Mouse (Mus musculus) stomach, embryonic 14.5 days (tissue): ENCODE measurements around the gene Olfr111. TPM values are rescaled to one million over a fixed set of nuclear protein-coding genes. Genes with fewer than 3 reads are reported as not detected.
"Not testable (repeated sequence)": the region's sequence is repeated elsewhere in the genome, so short reads cannot be mapped to it uniquely, and the experiment has no call there.

Source experiments
- ATAC-seq: fragments of 200-750 bp; cut with Nextera tagmentation; 2 replicates; pipeline ENCODE4 v1.8.0; 2017; ENCODE audit warnings: low read depth, moderate TSS enrichment; ENCODE audit not compliant: insufficient number of reproducible peaks, insufficient read depth, low FRiP score
- H3K27ac ChIP-seq: fragments of 300-500 bp; sonication (generic); 2 replicates; pipeline ENCODE4 v1.5.1; 2014; ENCODE audit warnings: mild to moderate bottlenecking, low read length, moderate library complexity, mixed read lengths
- H3K27me3 ChIP-seq: fragments of 300-500 bp; sonication (generic); 2 replicates; pipeline ENCODE4 v1.6.1; 2014; ENCODE audit warnings: low read length, control low read depth, mixed read lengths; ENCODE audit not compliant: control insufficient read depth, insufficient read depth
- H3K36me3 ChIP-seq: fragments of 300-500 bp; sonication (generic); 2 replicates; pipeline ENCODE4 v1.6.1; 2014; ENCODE audit warnings: mild to moderate bottlenecking, control low read depth, low read length, moderate library complexity, mixed read lengths; ENCODE audit not compliant: control insufficient read depth, insufficient read depth
- H3K4me1 ChIP-seq: fragments of 300-500 bp; sonication (generic); 2 replicates; pipeline ENCODE4 v1.6.1; 2014; ENCODE audit warnings: low read length, control low read depth, mixed read lengths; ENCODE audit not compliant: control insufficient read depth, insufficient read depth
- H3K4me2 ChIP-seq: fragments of 300-500 bp; sonication (generic); replicated peaks from 2 replicates; pipeline ENCODE4 v1.6.1; 2014; ENCODE audit warnings: low read depth, low read length, control low read depth
- H3K4me3 ChIP-seq: fragments of 300-500 bp; sonication (generic); 2 replicates; pipeline ENCODE4 v1.5.1; 2014; ENCODE audit warnings: low read depth, low read length, control low read depth
- H3K9ac ChIP-seq: fragments of 300-500 bp; sonication (generic); replicated peaks from 2 replicates; pipeline ENCODE4 v1.6.1; 2014; ENCODE audit warnings: low read depth, mild to moderate bottlenecking, control low read depth, low read length, moderate library complexity, mixed read lengths
- H3K9me3 ChIP-seq: fragments of 300-500 bp; sonication (generic); 2 replicates; pipeline ENCODE4 v1.6.1; 2016; ENCODE audit warnings: low read depth, low read length, control low read depth; ENCODE audit not compliant: control insufficient read depth
- WGBS: fragments of 180-500 bp; shearing (Covaris S2); extraction: QIAGEN DNeasy Blood & Tissue Kit; methylation state at CpG from one replicate; pipeline ENCODE4 v1.1.7; 2014; 5-methylcytosine and 5-hydroxymethylcytosine counted together
- polyA plus RNA-seq: library from polyadenylated mRNA; unstranded; fragments of >200 nt; fragmentation: Nextera tagmentation; extraction: Ambion mirVana; gene quantifications from 2 replicates; pipeline ENCODE4 v1.2.1, GENCODE M21; 2014

The Olfr111 gene
- polyA plus RNA-seq: not detected in 2 replicates

DNA sequence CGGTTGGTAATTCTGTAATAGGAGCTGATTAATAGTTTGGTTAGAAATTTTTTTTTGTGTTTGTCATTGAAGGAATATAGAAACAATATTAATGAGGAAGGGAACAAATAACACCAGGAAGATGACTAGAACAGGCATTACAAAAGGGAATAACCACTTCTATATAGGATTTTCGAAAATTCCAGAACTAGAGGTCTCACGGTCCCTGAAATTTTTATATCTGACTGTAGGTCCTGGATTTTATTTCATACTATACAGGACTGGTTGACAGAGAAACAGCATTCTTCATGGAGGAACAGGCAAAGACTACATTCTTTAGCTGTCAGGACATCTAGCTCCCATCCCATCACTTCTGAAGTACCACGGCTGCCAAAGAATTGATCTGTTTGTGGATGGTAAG is at the start of gene Olfr111:
Gene Olfr111 (plus strand): TSS at position 301 of the 400 bp plus-strand sequence.
- no peaks in the 10 kb centered on the region for H3K36me3 ChIP-seq

DNA sequence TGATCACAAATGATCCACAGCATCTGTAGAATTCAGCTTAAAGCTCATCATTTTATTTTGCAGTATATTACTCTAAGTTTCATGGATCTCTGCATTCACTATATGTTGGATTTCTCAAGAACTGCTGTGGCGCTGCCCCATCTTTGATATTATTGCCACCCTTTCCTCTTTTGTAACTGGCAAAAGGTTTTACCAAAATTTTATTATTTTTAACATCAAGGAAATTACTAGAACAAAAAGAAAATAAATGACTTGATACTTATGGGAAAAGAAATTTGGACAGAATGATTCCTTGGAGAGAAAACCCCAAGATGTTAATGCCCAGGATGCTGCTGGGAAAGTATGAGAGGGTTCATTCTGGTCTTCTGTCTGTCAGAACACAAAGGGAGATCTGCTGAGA is 49.2 kb upstream of the Olfr111 start, which contains the start of gene Olfr109:
Gene Olfr109 (plus strand): TSS at position 301 of the 400 bp plus-strand sequence.
- WGBS: 98% methylated on average over 1 of the region's 1 CpGs
- no peak for ATAC-seq
- no peak within 1 kb of the TSS for H3K9ac ChIP-seq
- no peak within 1 kb of the TSS for H3K27ac ChIP-seq
- no peak within 1 kb of the TSS for H3K4me3 ChIP-seq
- H3K36me3 ChIP-seq: no peaks in the 10 kb centered on the region
- H3K4me2 ChIP-seq: no peak within 1 kb of the TSS
- no peaks in the 10 kb centered on the region for H3K9me3 ChIP-seq
- no peaks in the 10 kb centered on the region for H3K4me1 ChIP-seq
- no peaks in the 10 kb centered on the region for H3K27me3 ChIP-seq

More for the DNA sequence above, at the start of gene Olfr111:
- Histone ChIP-seq H3K9ac (no peak within 1 kb of the TSS), H3K27ac (no peak within 1 kb of the TSS), H3K4me1 (no peaks in the 10 kb centered on the region), H3K4me3 (no peak within 1 kb of the TSS), H3K4me2 (no peak within 1 kb of the TSS), H3K9me3 (no peaks in the 10 kb centered on the region), H3K27me3 (no peaks in the 10 kb centered on the region)
- ATAC-seq: no peak
- 87% methylated on average over 4 of the region's 4 CpGs for WGBS

DNA sequence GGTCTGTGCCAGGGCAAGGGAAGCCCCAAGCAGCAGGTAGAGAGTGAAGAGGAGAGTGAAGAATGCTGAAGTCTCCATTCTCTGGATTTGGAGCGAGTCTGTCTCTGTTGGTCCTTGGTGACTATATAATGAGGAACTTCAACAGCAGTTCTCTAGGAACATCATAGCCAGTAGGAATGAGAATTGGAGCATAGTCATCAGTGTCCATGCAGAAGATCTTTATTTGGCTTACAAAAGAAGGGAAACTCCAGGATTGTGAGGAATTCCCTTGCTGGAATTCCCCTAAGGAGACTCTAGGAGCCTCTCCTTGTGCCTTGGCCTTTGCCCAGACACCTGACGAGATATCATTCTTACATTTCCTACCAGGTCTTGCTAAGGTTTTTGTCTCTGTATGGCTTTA is 24.4 kb upstream of the Olfr111 start, which contains the start of gene H2-M2:
Gene H2-M2 (minus strand): TSS at position 101 of the 400 bp plus-strand sequence.
- Histone ChIP-seq H3K27ac (no peak within 1 kb of the TSS), H3K9ac (no peak within 1 kb of the TSS), H3K4me3 (no peak within 1 kb of the TSS), H3K27me3 (no peaks in the 10 kb centered on the region), H3K4me2 (no peak within 1 kb of the TSS), H3K9me3 (no peaks in the 10 kb centered on the region), H3K36me3 (no peaks in the 10 kb centered on the region), H3K4me1 (no peaks in the 10 kb centered on the region)
- WGBS: 81% methylated on average over 2 of the region's 2 CpGs
- no peak for ATAC-seq

DNA sequence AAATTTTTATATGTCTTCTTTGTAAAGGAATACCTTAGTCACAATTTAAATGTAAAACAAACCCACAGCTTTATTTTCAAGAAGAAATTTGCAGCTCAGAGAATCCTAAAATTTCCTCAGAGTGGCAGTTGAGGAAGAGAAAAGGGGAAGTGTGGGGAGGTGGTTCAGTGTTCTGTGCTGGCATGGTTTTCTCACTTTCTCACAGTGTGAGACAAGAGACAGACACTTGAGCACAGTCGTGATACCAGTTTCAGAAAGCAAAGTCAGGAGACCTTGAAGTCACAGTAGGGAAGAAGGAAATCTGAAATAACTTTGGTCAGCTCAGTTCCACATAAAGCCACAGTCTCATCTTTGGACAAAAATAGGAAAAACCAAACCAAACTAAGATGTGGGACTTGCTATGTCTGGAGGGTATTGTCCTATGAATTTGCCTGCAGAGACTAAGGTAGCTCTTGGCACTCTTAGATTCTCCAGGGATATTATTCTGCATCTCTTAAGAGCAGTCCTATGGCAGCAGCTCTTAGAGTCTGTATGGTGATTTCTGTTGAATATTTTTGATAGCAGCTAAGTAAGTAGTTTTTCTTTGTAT is 15.8 kb upstream of the Olfr111 start, which contains the start of gene Olfr110:
Gene Olfr110 (plus strand): TSS at position 539 of the 589 bp plus-strand sequence.
- no peaks in the 10 kb centered on the region for H3K4me1 ChIP-seq
- no peak within 1 kb of the TSS for H3K4me3 ChIP-seq
- H3K27ac ChIP-seq: no peak within 1 kb of the TSS
- H3K9me3 ChIP-seq: no peaks in the 10 kb centered on the region
- WGBS: 53% methylated on average over 1 of the region's 1 CpGs
- H3K4me2 ChIP-seq: no peak within 1 kb of the TSS
- no peak for ATAC-seq
- H3K36me3 ChIP-seq: no peaks in the 10 kb centered on the region
- H3K9ac ChIP-seq: no peak within 1 kb of the TSS
- H3K27me3 ChIP-seq: no peaks in the 10 kb centered on the region

DNA sequence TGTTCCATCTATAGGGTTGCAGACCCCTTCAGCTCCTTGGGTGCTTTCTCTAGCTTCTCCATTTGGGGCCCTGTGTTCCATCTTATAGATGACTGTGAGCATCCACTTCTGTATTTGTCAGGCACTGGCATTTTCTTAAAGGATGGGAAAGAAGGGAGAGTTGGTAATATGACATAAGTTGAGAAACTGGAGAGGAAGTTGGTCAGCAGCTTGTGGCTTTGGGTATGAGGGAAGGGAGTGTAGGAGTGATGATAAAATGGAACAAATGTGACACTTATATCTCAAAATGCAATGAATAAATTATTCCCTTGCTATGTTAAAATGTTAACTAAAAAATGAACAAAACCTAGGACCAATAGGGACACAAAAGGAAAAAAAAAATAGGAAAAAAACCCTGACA is 16.8 kb downstream of the Olfr111 start:
- not testable (repeated sequence) for H3K27me3 ChIP-seq, H3K4me3 ChIP-seq, H3K4me2 ChIP-seq, H3K27ac ChIP-seq, H3K36me3 ChIP-seq, H3K9me3 ChIP-seq, H3K4me1 ChIP-seq, ATAC-seq, H3K9ac ChIP-seq

DNA sequence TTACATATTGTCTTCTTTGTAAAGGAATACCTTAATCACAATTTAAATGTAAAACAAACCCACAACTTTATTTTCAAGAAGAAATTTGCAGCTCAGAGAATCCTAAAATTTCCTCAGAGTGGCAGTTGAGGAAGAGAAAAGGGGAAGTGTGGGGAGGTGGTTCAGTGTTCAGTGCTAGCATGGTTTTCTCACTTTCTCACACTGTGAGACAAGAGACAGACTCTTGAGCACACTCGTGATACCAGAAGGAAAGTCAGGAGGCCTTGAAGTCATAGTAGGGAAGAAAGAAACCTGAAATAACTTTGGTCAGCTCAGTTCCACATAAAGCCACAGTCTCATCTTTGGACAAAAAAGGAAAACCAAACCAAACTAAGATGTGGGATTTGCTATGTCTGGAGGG is 17.6 kb downstream of the Olfr111 start:
- not testable (repeated sequence) for H3K9ac ChIP-seq, H3K27ac ChIP-seq, H3K4me3 ChIP-seq, H3K27me3 ChIP-seq, H3K36me3 ChIP-seq, H3K4me2 ChIP-seq, ATAC-seq, H3K4me1 ChIP-seq, H3K9me3 ChIP-seq
- 70% methylated on average over 1 of the region's 1 CpGs for WGBS

DNA sequence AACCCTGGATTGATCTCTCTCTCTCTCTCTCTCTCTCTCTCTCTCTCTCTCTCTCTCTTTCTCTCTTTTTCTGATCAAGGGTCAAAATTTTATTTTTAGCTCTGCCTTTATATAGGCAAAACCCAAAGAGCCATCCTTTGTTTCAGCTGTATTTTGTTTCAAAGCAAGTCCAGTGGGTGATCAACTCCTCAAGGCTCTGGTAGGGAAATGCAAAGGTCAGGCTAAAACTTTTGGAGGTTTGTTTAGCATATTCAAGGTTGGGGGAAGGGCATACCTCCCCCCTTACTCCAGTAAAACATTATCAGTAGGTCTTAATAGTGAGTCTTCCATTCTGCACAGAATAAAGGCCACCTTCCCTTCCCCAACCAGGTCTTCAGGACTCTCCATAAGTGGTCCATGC is 27.3 kb downstream of the Olfr111 start:
- Histone ChIP-seq H3K9me3 (no peaks in the 10 kb centered on the region), H3K4me2 (no peak overlapping the region), H3K36me3 (no peaks in the 10 kb centered on the region), H3K27me3 (no peaks in the 10 kb centered on the region), H3K4me3 (no peak overlapping the region), H3K9ac (no peak overlapping the region), H3K27ac (no peak overlapping the region), H3K4me1 (no peaks in the 10 kb centered on the region)
- no peak for ATAC-seq

DNA sequence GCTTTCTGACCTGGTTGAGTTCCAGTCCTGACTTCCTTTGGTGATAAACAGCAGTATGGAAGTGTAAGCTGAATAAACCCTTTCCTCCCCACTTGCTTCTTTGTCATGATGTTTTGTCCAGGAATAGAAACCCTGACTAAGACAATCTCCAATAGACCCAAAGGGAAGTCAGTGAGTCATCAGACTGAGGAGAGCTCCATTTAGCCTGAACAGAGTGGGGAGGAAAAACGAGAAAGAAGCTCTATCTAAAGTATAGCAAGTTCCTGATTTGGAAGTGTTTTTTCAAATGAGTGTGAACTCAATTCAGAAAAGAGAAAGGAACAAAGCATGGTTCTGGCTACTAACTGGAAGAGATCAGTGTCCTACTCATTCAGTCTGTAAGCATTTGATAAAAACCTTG is 30.6 kb downstream of the Olfr111 start:
- WGBS: 60% methylated on average over 1 of the region's 1 CpGs
- H3K27ac ChIP-seq, ATAC-seq, H3K9ac ChIP-seq, H3K27me3 ChIP-seq, H3K9me3 ChIP-seq, H3K4me1 ChIP-seq, H3K4me2 ChIP-seq, H3K36me3 ChIP-seq, H3K4me3 ChIP-seq: not testable (repeated sequence)
